Mouse (Mus musculus): Measurements from ENCODE around the gene Icmt. TPM values are rescaled to one million over a fixed set of nuclear protein-coding genes. Genes with fewer than 3 reads are reported as not detected.

Icmt gene
- polyA plus RNA-seq, 2 experiments = 6.5 to 7.0 TPM

GRCm38 (mm10) chr4:152271334-152271733 is 25.7 kb upstream of the Icmt start:
- H3K9me3 ChIP-seq (ENCODE audit: control insufficient read depth, low read length) = no peaks in the 10 kb centered on the region
- no peak overlapping the region for H3K4me3 ChIP-seq (ENCODE audit: insufficient read depth in 1 of 2, low read depth in 2 of 2, low read length in 2 of 2)
- no peaks in the 10 kb centered on the region for H3K36me3 ChIP-seq (replicated peaks; ENCODE audit: control insufficient read depth, insufficient read depth, low read depth)
- ATAC-seq (ENCODE audit: insufficient read depth) = no peak
- 82% methylated on average over 11 of the region's 11 CpGs for WGBS (ENCODE audit: insufficient replicate concordance)
- no peak for DNase-seq (ENCODE audit: low read depth in 3 of 3, low spot score in 3 of 3)
- TF ChIP-seq EP300 (IDR thresholded peaks at IDR 0.05; ENCODE audit: low read depth) (no peak), CTCF (IDR thresholded peaks at IDR 0.05; ENCODE audit: low read depth) (no peak)
- peaks cover 33% of the 10 kb centered on the region for H3K27me3 ChIP-seq (ENCODE audit: control insufficient read depth, insufficient read depth, low read length)
- no peak overlapping the region for H3K4me2 ChIP-seq (ENCODE audit: low read depth)
- no peak overlapping the region for H3K27ac ChIP-seq
- no peaks in the 10 kb centered on the region for H3K4me1 ChIP-seq (replicated peaks; ENCODE audit: control insufficient read depth in 2 of 2, insufficient read depth in 2 of 2, low read length in 1 of 2)
- no peak overlapping the region for H3K9ac ChIP-seq (replicated peaks)

GRCm38 (mm10) chr4:152272006-152272405 is 25.0 kb upstream of the Icmt start:
- H3K36me3 ChIP-seq (replicated peaks; ENCODE audit: control insufficient read depth, insufficient read depth, low read depth) = no peaks in the 10 kb centered on the region
- 67% methylated on average over 7 of the region's 7 CpGs for WGBS (ENCODE audit: insufficient replicate concordance)
- H3K9me3 ChIP-seq (ENCODE audit: control insufficient read depth, low read length) = no peaks in the 10 kb centered on the region
- DNase-seq (ENCODE audit: low read depth in 3 of 3, low spot score in 3 of 3) = no peak
- H3K4me1 ChIP-seq (replicated peaks; ENCODE audit: control insufficient read depth in 2 of 2, insufficient read depth in 2 of 2, low read length in 1 of 2) = no peaks in the 10 kb centered on the region
- no peak overlapping the region for H3K4me2 ChIP-seq (ENCODE audit: low read depth)
- H3K27ac ChIP-seq = no peak overlapping the region
- TF ChIP-seq CTCF (IDR thresholded peaks at IDR 0.05; ENCODE audit: low read depth) (no peak), EP300 (IDR thresholded peaks at IDR 0.05; ENCODE audit: low read depth) (no peak)
- H3K4me3 ChIP-seq (ENCODE audit: insufficient read depth in 1 of 2, low read depth in 2 of 2, low read length in 2 of 2) = no peak overlapping the region
- no peak for ATAC-seq (ENCODE audit: insufficient read depth)
- no peak overlapping the region for H3K9ac ChIP-seq (replicated peaks)
- peaks cover 33% of the 10 kb centered on the region for H3K27me3 ChIP-seq (ENCODE audit: control insufficient read depth, insufficient read depth, low read length)

GRCm38 (mm10) chr4:152272449-152273049 is 24.5 kb upstream of the Icmt start:
- TF ChIP-seq EP300 (IDR thresholded peaks at IDR 0.05; ENCODE audit: low read depth) = no peak
- TF ChIP-seq CTCF (IDR thresholded peaks at IDR 0.05; ENCODE audit: low read depth) = peak; percentile 14; the same call in 1 of the 2 replicates
- H3K4me2 ChIP-seq (ENCODE audit: low read depth) = no peak overlapping the region
- DNase-seq (ENCODE audit: low read depth in 3 of 3, low spot score in 3 of 3) (no peak), ATAC-seq (ENCODE audit: insufficient read depth) (no peak)
- no peaks in the 10 kb centered on the region for H3K36me3 ChIP-seq (replicated peaks; ENCODE audit: control insufficient read depth, insufficient read depth, low read depth)
- WGBS (ENCODE audit: insufficient replicate concordance) = 29% methylated on average over 9 of the region's 9 CpGs
- no peaks in the 10 kb centered on the region for H3K9me3 ChIP-seq (ENCODE audit: control insufficient read depth, low read length)
- H3K9ac ChIP-seq (replicated peaks) = no peak overlapping the region
- H3K27ac ChIP-seq = no peak overlapping the region
- H3K27me3 ChIP-seq (ENCODE audit: control insufficient read depth, insufficient read depth, low read length) = peaks cover 33% of the 10 kb centered on the region
- no peaks in the 10 kb centered on the region for H3K4me1 ChIP-seq (replicated peaks; ENCODE audit: control insufficient read depth in 2 of 2, insufficient read depth in 2 of 2, low read length in 1 of 2)
- no peak overlapping the region for H3K4me3 ChIP-seq (ENCODE audit: insufficient read depth in 1 of 2, low read depth in 2 of 2, low read length in 2 of 2)

GRCm38 (mm10) chr4:152273191-152273590 is 23.8 kb upstream of the Icmt start:
- Histone ChIP-seq H3K27ac (no peak overlapping the region), H3K4me3 (ENCODE audit: insufficient read depth in 1 of 2, low read depth in 2 of 2, low read length in 2 of 2) (no peak overlapping the region), H3K36me3 (replicated peaks; ENCODE audit: control insufficient read depth, insufficient read depth, low read depth) (no peaks in the 10 kb centered on the region), H3K27me3 (ENCODE audit: control insufficient read depth, insufficient read depth, low read length) (peaks cover 33% of the 10 kb centered on the region), H3K4me1 (replicated peaks; ENCODE audit: control insufficient read depth in 2 of 2, insufficient read depth in 2 of 2, low read length in 1 of 2) (no peaks in the 10 kb centered on the region), H3K9ac (replicated peaks) (no peak overlapping the region), H3K4me2 (ENCODE audit: low read depth) (no peak overlapping the region), H3K9me3 (ENCODE audit: control insufficient read depth, low read length) (no peaks in the 10 kb centered on the region)
- no peak for TF ChIP-seq CTCF (IDR thresholded peaks at IDR 0.05; ENCODE audit: low read depth)
- no peak for TF ChIP-seq EP300 (IDR thresholded peaks at IDR 0.05; ENCODE audit: low read depth)
- ATAC-seq (ENCODE audit: insufficient read depth) (no peak), DNase-seq (ENCODE audit: low read depth in 3 of 3, low spot score in 3 of 3) (no peak)
- 35% methylated on average over 3 of the region's 3 CpGs for WGBS (ENCODE audit: insufficient replicate concordance)

GRCm38 (mm10) chr4:152273621-152274236 is 23.3 kb upstream of the Icmt start, which contains the start of gene Gpr153:
Gene Gpr153 (plus strand): TSS chr4:152274232.
- H3K27me3 ChIP-seq (ENCODE audit: control insufficient read depth, insufficient read depth, low read length) = peaks cover 33% of the 10 kb centered on the region
- H3K36me3 ChIP-seq (replicated peaks; ENCODE audit: control insufficient read depth, insufficient read depth, low read depth) = no peaks in the 10 kb centered on the region
- 4% methylated on average over 46 of the region's 48 CpGs for WGBS (ENCODE audit: insufficient replicate concordance)
- H3K4me2 ChIP-seq (ENCODE audit: low read depth) = peak within 1 kb of the TSS; percentile 56
- H3K9ac ChIP-seq (replicated peaks) = no peak within 1 kb of the TSS
- H3K4me3 ChIP-seq (ENCODE audit: insufficient read depth in 1 of 2, low read depth in 2 of 2, low read length in 2 of 2) = peak within 1 kb of the TSS; percentile 35 to 48
- no peaks in the 10 kb centered on the region for H3K4me1 ChIP-seq (replicated peaks; ENCODE audit: control insufficient read depth in 2 of 2, insufficient read depth in 2 of 2, low read length in 1 of 2)
- no peak for TF ChIP-seq EP300 (IDR thresholded peaks at IDR 0.05; ENCODE audit: low read depth)
- DNase-seq (ENCODE audit: low read depth in 3 of 3, low spot score in 3 of 3) (no peak), ATAC-seq (ENCODE audit: insufficient read depth) (no peak)
- H3K9me3 ChIP-seq (ENCODE audit: control insufficient read depth, low read length) = no peaks in the 10 kb centered on the region
- H3K27ac ChIP-seq = no peak within 1 kb of the TSS

Measured in liver, embryonic 14.5 days (tissue).